Mouse (Mus musculus): ENCODE measurements at regions not wholly inside any gene's neighbourhood (a gene's known extent, or its start where the extent isn't known, plus 50 kb on each side); places are given as distances from the start of the nearest gene placed in this dataset.

GRCm38 (mm10) chr16:39751748-39752147 lies 232.4 kb upstream of the Lsamp start:
- no peak for TF ChIP-seq CTCF (IDR thresholded peaks at IDR 0.05)
- no peak for DNase-seq (ENCODE audit: extremely low spot score in 1 of 2, low spot score in 2 of 2)
- intact Hi-C loops (cut with DNase I), result no loop called here
- no peak overlapping the region for H3K27ac ChIP-seq
- H3K4me3 ChIP-seq, result no peak overlapping the region

- Histone ChIP-seq H3K4me3 (no peak overlapping the region), H3K27ac (no peak overlapping the region)
- no peak for TF ChIP-seq CTCF (IDR thresholded peaks at IDR 0.05)
- intact Hi-C loops (cut with DNase I), result no loop called here
- DNase-seq (ENCODE audit: extremely low spot score in 1 of 2, low spot score in 2 of 2), result no peak
These were observed 183.1 kb upstream of the Lsamp start for GRCm38 (mm10) chr16:39801063-39801462.

- intact Hi-C loops (cut with DNase I), result no loop called here
- no peak for TF ChIP-seq CTCF (IDR thresholded peaks at IDR 0.05)
- no peak overlapping the region for H3K4me3 ChIP-seq
- DNase-seq (ENCODE audit: extremely low spot score in 1 of 2, low spot score in 2 of 2), result no peak
- no peak overlapping the region for H3K27ac ChIP-seq
These were observed 164.0 kb upstream of the Lsamp start for GRCm38 (mm10) chr16:39820131-39820530.

GRCm38 (mm10) chr16:39834241-39834640 lies 149.9 kb upstream of the Lsamp start:
- Histone ChIP-seq H3K27ac (no peak overlapping the region), H3K4me3 (no peak overlapping the region)
- no peak for TF ChIP-seq CTCF (IDR thresholded peaks at IDR 0.05)
- DNase-seq (ENCODE audit: extremely low spot score in 1 of 2, low spot score in 2 of 2), result no peak
- intact Hi-C loops (cut with DNase I), result no loop called here

GRCm38 (mm10) chr16:39881525-39881924 lies 102.6 kb upstream of the Lsamp start:
- no peak for DNase-seq (ENCODE audit: extremely low spot score in 1 of 2, low spot score in 2 of 2)
- TF ChIP-seq CTCF (IDR thresholded peaks at IDR 0.05), result no peak
- no peak overlapping the region for H3K4me3 ChIP-seq
- no peak overlapping the region for H3K27ac ChIP-seq
- intact Hi-C loops (cut with DNase I), result no loop called here

- intact Hi-C loops (cut with DNase I), result no loop called here
- Histone ChIP-seq H3K4me3 (no peak overlapping the region), H3K27ac (no peak overlapping the region)
- DNase-seq (ENCODE audit: extremely low spot score in 1 of 2, low spot score in 2 of 2), result no peak
- TF ChIP-seq CTCF (IDR thresholded peaks at IDR 0.05), result no peak
These were observed 96.2 kb upstream of the Lsamp start for GRCm38 (mm10) chr16:39887944-39888343.

Measured in left cerebral cortex, adult 2 months (tissue).